Mouse (Mus musculus) left cerebral cortex, postnatal 25 days (tissue): ENCODE results near the gene Kcnh1. TPM values are rescaled to one million over a fixed set of nuclear protein-coding genes. Genes with fewer than 3 reads are reported as not detected.

Experiments used
- DNase-seq, 2 experiments: peaks; one replicate each; pipeline ENCODE4 v3.0.0; 2022; ENCODE audit warnings: low spot score in 2 of 2, mixed read lengths in 1 of 2
- intact Hi-C: fragments of 180-260 bp; cut with DNase I; formaldehyde crosslinking; loops from one replicate; pipeline ENCODE4 v1.15.1; 2025
- total RNA-seq, 2 experiments: library from RNA; stranded (reverse); gene quantifications; 2 replicates each; pipeline ENCODE4 v1.2.3; 2021

Kcnh1 gene
- total RNA-seq, 2 experiments from 2014 or later: 76.5 to 81.5 TPM

DNA sequence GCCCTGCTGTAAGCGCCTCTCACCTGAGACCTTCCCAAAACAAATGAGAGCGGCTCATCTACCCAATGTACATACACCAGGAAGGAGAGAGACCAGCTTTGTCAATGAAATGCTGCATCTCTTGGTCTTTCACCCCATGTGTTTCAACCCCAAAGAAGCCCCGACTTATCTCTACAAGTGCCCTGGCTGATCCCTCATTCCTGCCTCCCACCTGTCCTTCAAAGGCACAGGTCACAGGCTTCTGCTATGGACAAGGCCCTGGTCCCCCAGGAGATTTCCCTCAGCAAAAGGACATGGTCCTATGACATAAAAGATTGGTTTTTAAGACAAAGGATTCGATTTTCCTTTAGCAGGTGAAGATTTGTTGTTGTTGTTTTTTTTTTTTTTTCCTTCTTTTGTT lies 353.1 kb downstream of the Kcnh1 start:
- DNase-seq: no peak
- intact Hi-C loops: no loop called here

- intact Hi-C loops: no loop called here
- DNase-seq: no peak
These were observed 353.5 kb downstream of the Kcnh1 start for GRCm38 (mm10) chr1:192544091-192544490.

- intact Hi-C loops: no loop called here
- no peak for DNase-seq
These were observed 354.3 kb downstream of the Kcnh1 start for GRCm38 (mm10) chr1:192544901-192545300.

DNA sequence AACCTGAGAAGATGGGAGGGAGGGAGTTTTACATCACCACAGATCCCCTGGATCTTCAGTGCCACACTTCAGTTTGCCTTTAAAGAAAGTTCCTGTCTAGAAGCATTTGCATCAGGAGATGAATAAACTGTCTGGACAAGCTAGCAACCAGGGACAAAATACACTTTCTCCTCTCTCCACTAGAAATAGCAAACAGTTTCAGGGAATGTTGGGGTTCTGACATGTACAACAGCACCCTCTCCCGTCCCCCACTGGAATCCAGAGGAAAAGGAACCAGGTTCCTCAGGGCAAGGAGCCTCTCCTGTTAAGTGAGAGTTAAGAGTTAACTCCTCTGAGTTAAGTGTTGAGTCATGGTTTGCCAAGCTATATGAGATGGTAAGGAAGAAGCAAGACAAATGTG lies 356.3 kb downstream of the Kcnh1 start:
- intact Hi-C loops: no loop called here
- no peak for DNase-seq

- no peak for DNase-seq
- intact Hi-C loops: no loop called here
These were observed 360.0 kb downstream of the Kcnh1 start for GRCm38 (mm10) chr1:192550561-192550960.

DNA sequence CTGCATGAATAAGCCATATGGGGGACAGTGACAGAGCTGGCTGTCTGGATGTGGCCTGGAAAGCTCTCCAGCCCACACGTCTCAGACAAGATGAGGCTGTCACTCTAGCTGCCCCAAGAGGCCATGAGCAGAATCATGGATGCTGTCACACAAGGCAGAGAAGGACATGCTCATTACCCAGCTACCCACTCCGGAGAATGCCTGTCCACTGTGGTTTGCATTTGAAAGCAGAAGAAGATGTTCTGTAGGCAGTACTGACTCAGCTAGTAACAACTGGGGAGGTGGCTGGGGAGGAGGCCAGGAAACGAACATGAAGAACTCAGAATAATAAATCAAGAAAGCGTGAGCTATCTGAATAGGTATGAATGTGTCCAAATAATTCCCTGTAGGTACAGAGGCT lies 364.9 kb downstream of the Kcnh1 start:
- intact Hi-C loops: no loop called here
- DNase-seq: peak; percentile 38 to 83

DNA sequence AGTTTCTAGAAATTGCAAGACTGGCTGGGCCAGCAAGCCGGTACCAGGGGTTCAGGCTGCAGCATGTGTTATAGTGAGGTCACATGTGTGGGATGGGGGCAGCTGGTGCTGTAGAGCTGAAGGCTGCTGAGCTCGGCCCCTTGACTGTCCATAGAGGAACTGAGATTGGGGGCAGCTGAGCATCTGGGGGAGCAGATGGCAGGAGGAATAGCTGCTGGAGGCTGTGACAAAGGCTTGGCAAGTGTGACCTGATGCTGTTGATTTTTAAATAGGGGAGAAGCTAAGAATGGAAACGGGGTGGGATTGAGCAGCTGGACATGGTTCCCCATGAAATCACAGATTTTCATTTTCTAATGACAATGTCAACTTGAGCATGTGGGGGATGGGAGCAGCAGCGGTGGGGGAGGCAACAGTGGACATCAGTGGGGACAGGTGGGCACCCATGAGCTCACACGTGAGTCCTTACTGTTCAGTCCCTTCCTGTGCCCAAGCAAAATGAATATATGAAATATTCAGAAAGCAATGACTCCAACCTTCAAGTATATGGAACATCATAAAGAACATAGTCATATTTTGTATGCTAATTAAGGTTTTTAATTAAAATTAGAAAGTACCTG lies 367.5 kb downstream of the Kcnh1 start:
- intact Hi-C loops: loop anchor here (2.0 kb wide), 1 partner anchor 29 kb away; no protein-coding TSS in a partner anchor
- DNase-seq: peak in 1 of 2 experiments; percentile 47

DNA sequence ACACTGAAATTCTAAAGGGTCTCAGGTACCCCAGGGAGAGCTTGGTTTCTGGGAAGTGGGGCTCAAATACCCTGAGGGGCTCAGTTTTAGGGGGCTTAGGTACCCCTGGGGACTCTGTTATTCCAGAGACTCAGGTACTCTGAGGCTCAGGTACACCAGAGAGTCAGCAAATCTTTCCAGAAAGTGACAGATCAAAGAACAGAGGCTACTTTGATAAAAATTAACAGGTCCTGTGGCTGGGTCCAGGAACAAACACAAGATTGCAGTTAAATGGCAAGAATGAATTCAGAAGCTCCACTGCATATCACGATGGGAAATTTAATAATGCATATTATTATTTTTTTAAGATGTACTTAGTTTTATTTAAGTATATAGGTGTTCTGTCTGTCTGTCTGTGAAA lies 368.8 kb downstream of the Kcnh1 start:
- DNase-seq: no peak
- intact Hi-C loops: loop anchor here (2.0 kb wide), 1 partner anchor 27 kb away; no protein-coding TSS in a partner anchor

Other genes starting within 250 kb of the Kcnh1 start
- under 1 TPM; 0.18 to 0.32 TPM for gene Rd3, start 213.4 kb upstream of the Kcnh1 start, total RNA-seq
- 1 to 10 TPM; 5.6 to 8.7 TPM for gene Traf5, start 98.2 kb upstream of the Kcnh1 start, total RNA-seq
- 10 to 100 TPM; 28.0 to 31.3 TPM for gene Rcor3, start 52.7 kb upstream of the Kcnh1 start, total RNA-seq